Mouse (Mus musculus) midbrain, embryonic 11.5 days (tissue): Measurements from ENCODE around the gene Pptc7. TPM values are rescaled to one million over a fixed set of nuclear protein-coding genes. Genes with fewer than 3 reads are reported as not detected.

ENCODE experiments used
- ATAC-seq: fragments of 200-750 bp; cut with Nextera tagmentation; 2 replicates; pipeline ENCODE4 v1.8.0; 2017; ENCODE audit warnings: moderate TSS enrichment, moderate library complexity; ENCODE audit not compliant: low FRiP score
- DNase-seq: peaks from one replicate; pipeline ENCODE4 v3.0.0; 2015; ENCODE audit warnings: low spot score; ENCODE audit errors: missing footprints
- H3K27ac ChIP-seq: fragments of 300-500 bp; sonication (generic); 2 replicates; pipeline ENCODE4 v1.5.1; 2014; ENCODE audit warnings: low read depth, low read length
- H3K27me3 ChIP-seq: fragments of 300-500 bp; sonication (generic); 2 replicates; pipeline ENCODE4 v1.6.1; 2014; ENCODE audit warnings: mild to moderate bottlenecking, low read length, moderate library complexity, mixed read lengths; ENCODE audit not compliant: control insufficient read depth, insufficient read depth
- H3K36me3 ChIP-seq: fragments of 300-500 bp; sonication (generic); 2 replicates; pipeline ENCODE4 v1.6.1; 2014; ENCODE audit warnings: mild to moderate bottlenecking, low read length, moderate library complexity, mixed read lengths; ENCODE audit not compliant: control insufficient read depth, insufficient read depth
- H3K4me1 ChIP-seq: fragments of 300-500 bp; sonication (generic); 2 replicates; pipeline ENCODE4 v1.6.1; 2014; ENCODE audit warnings: low read length; ENCODE audit not compliant: control insufficient read depth, insufficient read depth
- H3K4me2 ChIP-seq: fragments of 300-500 bp; sonication (generic); 2 replicates; pipeline ENCODE4 v1.6.1; 2014; ENCODE audit warnings: mild to moderate bottlenecking, moderate library complexity
- H3K4me3 ChIP-seq: fragments of 300-500 bp; sonication (generic); 2 replicates; pipeline ENCODE4 v1.5.1; 2014; ENCODE audit warnings: low read depth, low read length
- H3K9ac ChIP-seq: fragments of 300-500 bp; sonication (generic); 2 replicates; pipeline ENCODE4 v1.6.1; 2014; ENCODE audit warnings: low read length
- H3K9me3 ChIP-seq: fragments of 300-500 bp; sonication (generic); 2 replicates; pipeline ENCODE4 v1.6.1; 2016; ENCODE audit warnings: low read length; ENCODE audit not compliant: control insufficient read depth
- WGBS: fragments of 180-500 bp; shearing (Covaris S2); extraction: QIAGEN DNeasy Blood & Tissue Kit; methylation state at CpG from one replicate; pipeline ENCODE4 v1.1.7; 2014; 5-methylcytosine and 5-hydroxymethylcytosine counted together
- polyA plus RNA-seq: library from polyadenylated mRNA; unstranded; fragments of >200 nt; fragmentation: Nextera tagmentation; extraction: Ambion mirVana; gene quantifications from 2 replicates; pipeline ENCODE4 v1.2.1, GENCODE M21; 2014

Pptc7 gene
- polyA plus RNA-seq, 1 experiment from 2014 or later, result 7.6 TPM

DNA sequence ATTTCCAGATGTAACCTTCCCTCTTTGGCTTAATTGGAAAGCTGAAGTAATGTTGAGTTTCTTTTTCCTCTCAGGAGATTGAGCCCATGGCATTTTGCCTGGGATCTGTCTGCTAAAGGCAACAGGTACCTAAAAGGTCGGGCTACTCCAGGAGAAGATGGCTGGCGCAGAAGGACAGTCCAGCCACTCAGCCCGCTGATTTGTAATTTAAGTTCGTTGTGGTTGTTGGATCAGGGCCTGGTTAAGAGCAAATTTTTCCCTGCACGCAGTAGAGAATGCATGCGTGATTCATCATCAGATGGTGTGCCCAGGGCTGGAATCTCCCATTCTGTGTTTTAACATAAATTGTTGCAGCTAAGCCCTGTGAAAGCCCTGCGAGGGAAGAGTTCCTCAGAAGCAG, 19.8 kb downstream of the Pptc7 start:
- Histone ChIP-seq H3K4me2 (no peak overlapping the region), H3K9me3 (no peaks in the 10 kb centered on the region), H3K27me3 (no peaks in the 10 kb centered on the region), H3K9ac (no peak overlapping the region), H3K4me3 (no peak overlapping the region), H3K36me3 (no peaks in the 10 kb centered on the region), H3K4me1 (no peaks in the 10 kb centered on the region), H3K27ac (no peak overlapping the region)
- WGBS, result 95% methylated on average over 7 of the region's 7 CpGs
- DNase-seq (no peak), ATAC-seq (no peak)

DNA sequence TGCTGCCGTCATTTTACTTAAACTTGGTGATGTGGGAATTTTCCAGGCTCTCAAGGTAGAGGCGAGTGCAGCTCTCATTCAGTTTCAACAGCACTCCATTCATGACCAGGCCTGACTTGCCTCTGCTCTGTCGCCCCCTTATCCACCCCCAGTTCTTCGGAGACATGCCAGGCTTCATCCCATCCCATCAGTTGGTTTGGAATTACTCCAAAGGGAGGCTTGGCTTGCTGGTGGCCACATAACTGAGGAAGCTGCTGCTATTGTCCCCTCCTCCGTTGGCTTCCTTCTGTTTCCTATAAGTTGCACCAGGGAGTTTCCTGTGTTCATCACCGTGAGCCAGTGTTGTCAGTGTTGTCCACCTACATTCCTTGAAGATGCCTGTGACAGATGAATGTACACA, 20.4 kb downstream of the Pptc7 start:
- 87% methylated on average over 6 of the region's 6 CpGs for WGBS

DNA sequence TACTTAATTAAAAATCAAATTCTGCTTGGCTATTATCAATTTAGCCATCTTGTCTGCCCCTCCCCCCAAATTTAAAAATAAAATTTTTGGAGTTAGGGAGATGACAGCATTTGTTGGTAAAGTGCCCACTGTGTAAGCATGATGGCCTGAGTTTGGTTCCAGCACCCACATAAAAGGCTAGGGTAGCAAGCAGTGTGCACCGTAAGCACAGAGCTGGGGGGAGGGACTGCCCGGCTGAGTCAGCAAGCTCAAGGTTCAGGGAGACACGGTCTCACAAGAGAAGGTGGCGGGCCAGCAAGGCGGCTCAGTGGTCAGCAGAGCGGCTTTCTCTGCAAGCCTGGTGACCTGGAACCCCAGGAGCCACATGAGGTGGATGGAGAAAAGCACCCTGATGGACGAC, 21.3 kb downstream of the Pptc7 start:
- H3K4me3 ChIP-seq, result no peak overlapping the region
- ATAC-seq, result no peak
- 95% methylated on average over 7 of the region's 7 CpGs for WGBS
- no peaks in the 10 kb centered on the region for H3K9me3 ChIP-seq
- DNase-seq, result no peak
- no peak overlapping the region for H3K27ac ChIP-seq
- H3K36me3 ChIP-seq, result no peaks in the 10 kb centered on the region
- no peak overlapping the region for H3K4me2 ChIP-seq
- no peaks in the 10 kb centered on the region for H3K27me3 ChIP-seq
- H3K4me1 ChIP-seq, result no peaks in the 10 kb centered on the region
- H3K9ac ChIP-seq, result no peak overlapping the region

More for the DNA sequence above, 20.4 kb downstream of the Pptc7 start:
- no peak overlapping the region for H3K4me2 ChIP-seq
- H3K4me1 ChIP-seq, result no peaks in the 10 kb centered on the region
- no peak for DNase-seq
- H3K27me3 ChIP-seq, result no peaks in the 10 kb centered on the region
- H3K4me3 ChIP-seq, result no peak overlapping the region
- ATAC-seq, result no peak
- H3K9me3 ChIP-seq, result no peaks in the 10 kb centered on the region
- H3K9ac ChIP-seq, result no peak overlapping the region
- no peak overlapping the region for H3K27ac ChIP-seq
- H3K36me3 ChIP-seq, result no peaks in the 10 kb centered on the region

DNA sequence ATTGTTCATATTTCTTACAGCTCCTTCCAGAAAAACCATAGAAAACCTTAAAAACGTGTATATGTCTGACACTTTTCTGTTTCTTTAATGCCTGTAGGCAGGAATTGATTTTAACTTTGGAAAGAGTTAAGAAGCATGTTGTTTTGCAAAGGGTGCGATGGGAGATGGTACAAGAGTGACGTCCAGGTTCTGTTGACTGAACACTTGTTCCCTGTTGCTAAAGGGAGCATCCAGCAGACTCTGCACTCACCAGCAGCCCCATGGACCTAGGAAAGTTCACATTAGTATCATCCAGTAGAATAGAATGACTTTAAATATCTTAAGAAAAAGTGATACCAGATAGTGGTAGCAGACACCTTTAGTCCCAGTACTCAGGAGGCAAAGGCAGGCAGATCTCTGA, 22.4 kb downstream of the Pptc7 start:
- Histone ChIP-seq H3K4me1 (no peaks in the 10 kb centered on the region), H3K27ac (no peak overlapping the region), H3K4me2 (no peak overlapping the region), H3K4me3 (no peak overlapping the region), H3K9me3 (no peaks in the 10 kb centered on the region), H3K36me3 (no peaks in the 10 kb centered on the region), H3K9ac (no peak overlapping the region), H3K27me3 (no peaks in the 10 kb centered on the region)
- no peak for DNase-seq
- 89% methylated on average over 3 of the region's 3 CpGs for WGBS
- ATAC-seq, result no peak

DNA sequence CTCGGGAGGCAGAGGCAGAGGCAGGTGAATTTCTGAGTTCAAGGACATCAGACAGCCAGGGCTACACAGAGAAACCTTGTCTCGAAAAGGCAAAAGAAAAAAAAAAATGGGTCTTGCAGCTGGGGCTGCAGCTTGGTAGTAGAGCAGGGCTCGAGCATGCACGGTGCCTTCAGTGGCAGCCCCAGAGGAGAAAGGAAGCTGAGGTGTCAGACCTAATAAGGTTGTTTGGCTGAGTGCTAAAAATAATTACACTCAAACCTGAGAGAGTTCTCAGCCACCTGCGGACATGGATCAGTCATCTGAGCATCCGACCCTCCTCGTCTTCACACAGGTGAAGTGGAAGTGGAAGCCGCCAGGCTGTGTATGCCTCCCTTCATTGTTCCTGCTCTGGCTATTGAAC, 26.5 kb downstream of the Pptc7 start:
- H3K4me2 ChIP-seq, result no peak overlapping the region
- ATAC-seq (no peak), DNase-seq (no peak)
- 91% methylated on average over 8 of the region's 8 CpGs for WGBS
- H3K9ac ChIP-seq, result no peak overlapping the region
- no peaks in the 10 kb centered on the region for H3K36me3 ChIP-seq
- H3K4me1 ChIP-seq, result no peaks in the 10 kb centered on the region
- H3K4me3 ChIP-seq, result no peak overlapping the region
- no peaks in the 10 kb centered on the region for H3K27me3 ChIP-seq
- no peak overlapping the region for H3K27ac ChIP-seq
- H3K9me3 ChIP-seq, result no peaks in the 10 kb centered on the region

DNA sequence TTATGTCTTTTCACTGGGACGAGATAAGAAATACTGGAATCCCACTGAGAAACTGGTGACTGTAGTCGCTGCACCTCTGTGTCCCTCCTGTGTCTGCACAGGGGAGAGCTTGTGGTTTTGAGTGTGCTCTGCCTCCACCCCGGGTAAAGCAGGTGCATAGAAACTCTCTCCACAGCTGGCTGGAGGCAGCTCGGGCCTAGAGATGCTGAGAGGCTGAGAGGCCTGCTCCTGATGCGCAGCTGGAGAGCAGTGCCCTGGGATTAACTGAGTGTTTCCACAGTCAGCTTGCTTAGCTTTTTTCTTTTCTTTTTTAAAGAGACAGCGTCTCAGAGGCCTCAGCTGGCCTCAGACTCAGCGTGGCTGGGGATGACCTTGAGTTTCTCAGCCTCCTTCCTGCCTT, 27.5 kb downstream of the Pptc7 start:
- DNase-seq, result no peak
- no peaks in the 10 kb centered on the region for H3K9me3 ChIP-seq
- H3K9ac ChIP-seq, result no peak overlapping the region
- H3K4me2 ChIP-seq, result no peak overlapping the region
- H3K4me3 ChIP-seq, result no peak overlapping the region
- no peaks in the 10 kb centered on the region for H3K4me1 ChIP-seq
- no peaks in the 10 kb centered on the region for H3K27me3 ChIP-seq
- ATAC-seq, result no peak
- no peaks in the 10 kb centered on the region for H3K36me3 ChIP-seq
- H3K27ac ChIP-seq, result no peak overlapping the region
- WGBS, result 67% methylated on average over 7 of the region's 7 CpGs

DNA sequence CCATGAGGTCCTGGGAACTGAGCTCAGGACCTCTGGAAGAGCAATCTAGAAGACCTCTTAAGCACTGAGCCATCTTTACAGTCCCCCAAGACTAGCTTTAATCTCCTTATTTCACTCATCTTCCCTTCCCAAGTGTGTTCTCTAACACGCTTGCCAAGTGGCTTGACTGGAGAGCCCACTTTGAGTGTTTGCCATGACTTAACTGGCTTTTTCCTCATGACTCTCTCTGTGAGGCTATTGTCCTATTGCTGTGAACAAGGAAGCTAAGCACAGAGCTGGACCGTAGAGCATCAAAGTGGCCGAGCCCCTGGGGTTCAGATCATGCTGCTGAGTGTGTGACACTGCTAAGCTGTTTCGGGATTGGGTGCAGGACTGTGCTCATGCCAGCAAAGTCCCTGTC, 28.2 kb downstream of the Pptc7 start:
- WGBS, result 90% methylated on average over 4 of the region's 4 CpGs
- DNase-seq (no peak), ATAC-seq (no peak)

DNA sequence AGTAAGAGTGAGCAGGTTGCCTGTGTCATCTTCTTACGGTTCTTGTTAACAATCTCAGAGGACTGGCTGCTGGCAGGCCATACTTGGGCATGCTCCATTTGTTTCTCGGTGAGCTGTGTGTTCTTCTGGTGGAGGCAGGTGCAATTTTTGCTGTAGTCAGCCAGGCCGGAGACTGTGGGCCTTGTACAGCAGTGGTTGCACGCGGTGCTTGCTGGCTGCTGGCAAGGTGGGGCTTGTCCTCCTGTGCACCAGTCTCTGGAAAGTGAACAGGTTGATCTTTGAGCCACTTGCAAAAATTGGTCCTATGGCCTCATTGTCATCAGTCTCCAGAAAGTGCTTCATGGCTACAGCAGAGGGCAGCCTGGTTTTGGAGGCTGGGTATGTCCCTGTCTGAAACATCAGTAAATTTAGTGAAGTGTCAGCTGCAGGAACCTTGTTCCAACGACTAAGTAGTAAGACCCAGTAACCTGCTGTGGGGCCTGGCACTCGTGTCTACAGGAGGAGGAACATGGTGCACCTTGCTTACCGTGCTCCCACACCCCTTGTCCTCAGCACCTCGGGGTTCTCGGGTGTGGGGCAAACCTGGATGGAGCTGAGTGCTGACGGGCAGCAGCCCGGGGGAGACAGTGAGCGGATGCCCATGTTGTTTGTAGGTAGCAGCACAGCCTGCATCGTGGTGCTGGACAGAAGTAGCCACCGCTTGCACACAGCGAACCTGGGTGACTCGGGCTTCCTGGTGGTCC, 28.9 kb downstream of the Pptc7 start:
- ATAC-seq (no peak), DNase-seq (no peak)
- Histone ChIP-seq H3K27ac (no peak overlapping the region), H3K9ac (no peak overlapping the region), H3K9me3 (no peaks in the 10 kb centered on the region), H3K4me3 (no peak overlapping the region), H3K4me1 (no peaks in the 10 kb centered on the region), H3K27me3 (no peaks in the 10 kb centered on the region), H3K4me2 (no peak overlapping the region), H3K36me3 (no peaks in the 10 kb centered on the region)
- WGBS, result 93% methylated on average over 17 of the region's 17 CpGs

More for the DNA sequence above, 28.2 kb downstream of the Pptc7 start:
- Histone ChIP-seq H3K4me2 (no peak overlapping the region), H3K27me3 (no peaks in the 10 kb centered on the region), H3K36me3 (no peaks in the 10 kb centered on the region), H3K9me3 (no peaks in the 10 kb centered on the region), H3K4me1 (no peaks in the 10 kb centered on the region), H3K4me3 (no peak overlapping the region), H3K27ac (no peak overlapping the region), H3K9ac (no peak overlapping the region)

DNA sequence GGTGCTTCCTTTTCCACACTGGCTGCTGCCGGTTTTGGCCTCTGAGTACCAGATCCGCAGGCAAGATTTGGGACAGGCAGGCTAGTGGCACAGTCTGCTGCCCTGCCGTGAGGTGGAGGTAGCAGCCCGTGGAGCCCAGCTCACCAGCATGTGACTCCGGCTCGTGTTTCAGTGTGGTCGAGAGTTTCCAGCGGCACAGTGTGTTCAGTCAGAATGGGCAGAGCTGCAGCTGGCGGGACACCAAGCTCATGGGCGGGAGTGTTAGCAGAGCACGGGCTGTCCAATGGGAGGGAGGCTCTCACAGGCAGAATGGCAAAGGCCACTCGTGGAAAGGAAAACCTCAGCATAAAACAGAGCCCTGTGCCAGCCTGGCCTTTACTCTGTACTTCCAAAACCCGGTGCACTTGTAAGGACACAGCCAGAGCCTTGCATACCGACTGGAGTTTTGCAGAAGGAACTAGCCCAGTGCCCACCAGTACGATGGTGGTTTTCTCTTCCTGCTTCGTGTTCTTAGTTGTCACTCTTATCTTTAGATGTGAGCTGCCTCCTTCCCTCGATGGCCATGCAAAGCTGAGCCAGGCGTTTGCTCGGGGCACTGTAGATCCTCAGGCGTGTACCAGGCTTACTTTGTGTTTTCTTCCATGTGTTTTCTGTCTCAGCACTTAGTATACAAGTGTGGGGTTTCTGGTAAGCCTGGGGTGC, 31.0 kb downstream of the Pptc7 start:
- 79% methylated on average over 20 of the region's 20 CpGs for WGBS
- ATAC-seq (no peak), DNase-seq (no peak)
- Histone ChIP-seq H3K4me3 (no peak overlapping the region), H3K4me2 (no peak overlapping the region), H3K9ac (no peak overlapping the region), H3K27ac (no peak overlapping the region), H3K36me3 (no peaks in the 10 kb centered on the region), H3K9me3 (no peaks in the 10 kb centered on the region), H3K4me1 (no peaks in the 10 kb centered on the region), H3K27me3 (no peaks in the 10 kb centered on the region)
